In genomic region chr11:106613638-106614338, GRCm38 (mm10) we compare ENCODE assay signal across 8 mouse cellular contexts. TPM values are rescaled to one million over a fixed set of nuclear protein-coding genes. Genes with fewer than 3 reads are reported as not detected.
DNase-seq lines count a peak whose midpoint lies in the region; ATAC-seq lines count a peak whose summit lies in the region.

No protein-coding gene starts in this region.

- no peak for DNase-seq in kidney, adult 9 months
- DNase-seq in MEL-GATA-1-ER (ENCODE audit: extremely low read depth, low read depth), result peak; percentile 49
- no peak for DNase-seq in gastrocnemius, postnatal 4 days (ENCODE audit: low spot score in 2 of 2)
- DNase-seq in urinary bladder, postnatal 10 days (ENCODE audit: low spot score), result no peak

- H3K4me1 ChIP-seq in kidney, embryonic 14.5 days (ENCODE audit: control insufficient read depth, insufficient read depth, low read length), result peaks cover 8% of the 10 kb centered on the region
- H3K4me1 ChIP-seq in heart, embryonic 13.5 days, result peaks cover 49% of the 10 kb centered on the region
- peaks cover 41% of the 10 kb centered on the region for H3K4me1 ChIP-seq in liver, embryonic 15.5 days (replicated peaks)
- H3K4me1 ChIP-seq in stomach, embryonic 16.5 days (ENCODE audit: control insufficient read depth, insufficient read depth, low read length), result peaks cover 7% of the 10 kb centered on the region; the same call in 1 of the 2 replicates

- no peaks in the 10 kb centered on the region for H3K9me3 ChIP-seq in kidney, embryonic 14.5 days (ENCODE audit: control insufficient read depth, low read length)
- no peaks in the 10 kb centered on the region for H3K9me3 ChIP-seq in heart, embryonic 13.5 days
- H3K9me3 ChIP-seq in liver, embryonic 15.5 days (replicated peaks), result no peaks in the 10 kb centered on the region
- H3K9me3 ChIP-seq in stomach, embryonic 16.5 days (replicated peaks; ENCODE audit: control insufficient read depth, low read length), result no peaks in the 10 kb centered on the region

- no peaks in the 10 kb centered on the region for H3K27me3 ChIP-seq in kidney, embryonic 14.5 days (ENCODE audit: control insufficient read depth, insufficient read depth, low read length)
- H3K27me3 ChIP-seq in heart, embryonic 13.5 days (replicated peaks), result no peaks in the 10 kb centered on the region
- no peaks in the 10 kb centered on the region for H3K27me3 ChIP-seq in liver, embryonic 15.5 days
- no peaks in the 10 kb centered on the region for H3K27me3 ChIP-seq in stomach, embryonic 16.5 days (ENCODE audit: control insufficient read depth, insufficient read depth, low read length)

- H3K9ac ChIP-seq in kidney, embryonic 14.5 days (ENCODE audit: low read depth, low read length), result peak overlapping the region; percentile 86; the same call in 1 of the 2 replicates
- peak overlapping the region; percentile 73 for H3K9ac ChIP-seq in heart, embryonic 13.5 days
- peak overlapping the region; percentile 98 for H3K9ac ChIP-seq in liver, embryonic 15.5 days
- H3K9ac ChIP-seq in stomach, embryonic 16.5 days (ENCODE audit: low read length), result peak overlapping the region; percentile 91

- H3K4me2 ChIP-seq in kidney, embryonic 14.5 days (replicated peaks; ENCODE audit: low read depth, low read length), result peak overlapping the region; percentile 48
- H3K4me2 ChIP-seq in heart, embryonic 13.5 days, result peak overlapping the region; percentile 78
- peak overlapping the region; percentile 91 for H3K4me2 ChIP-seq in liver, embryonic 15.5 days
- peak overlapping the region; percentile 60 for H3K4me2 ChIP-seq in stomach, embryonic 16.5 days (ENCODE audit: low read depth, low read length)

- ATAC-seq in kidney, embryonic 14.5 days (ENCODE audit: low FRiP score, low TSS enrichment), result no peak; the same call in 1 of the 2 replicates
- ATAC-seq in heart, embryonic 13.5 days (ENCODE audit: extremely low read depth, insufficient number of reproducible peaks, low FRiP score, low TSS enrichment), result no peak
- ATAC-seq in liver, embryonic 15.5 days (ENCODE audit: insufficient read depth), result no peak
- ATAC-seq in stomach, embryonic 16.5 days (ENCODE audit: insufficient read depth, low FRiP score), result no peak

- 56% methylated on average over 15 of the region's 15 CpGs for WGBS in kidney, embryonic 14.5 days
- WGBS in heart, embryonic 13.5 days, result 51% methylated on average over 15 of the region's 15 CpGs
- 46% methylated on average over 15 of the region's 15 CpGs for WGBS in liver, embryonic 15.5 days (ENCODE audit: insufficient replicate concordance)
- WGBS in stomach, embryonic 16.5 days, result 52% methylated on average over 14 of the region's 15 CpGs

- peak overlapping the region; percentile 98 for H3K4me3 ChIP-seq in kidney, embryonic 14.5 days (ENCODE audit: low read length)
- H3K4me3 ChIP-seq in heart, embryonic 13.5 days, result peak overlapping the region; percentile 92
- peak overlapping the region; percentile 95 for H3K4me3 ChIP-seq in liver, embryonic 15.5 days (replicated peaks)
- H3K4me3 ChIP-seq in stomach, embryonic 16.5 days (replicated peaks; ENCODE audit: low read length), result peak overlapping the region; percentile 94

- H3K36me3 ChIP-seq in kidney, embryonic 14.5 days (ENCODE audit: control insufficient read depth, insufficient read depth, low read length), result no peaks in the 10 kb centered on the region
- H3K36me3 ChIP-seq in heart, embryonic 13.5 days, result no peaks in the 10 kb centered on the region
- H3K36me3 ChIP-seq in liver, embryonic 15.5 days (replicated peaks), result no peaks in the 10 kb centered on the region
- no peaks in the 10 kb centered on the region for H3K36me3 ChIP-seq in stomach, embryonic 16.5 days (ENCODE audit: control insufficient read depth, insufficient read depth, low read length)

- H3K27ac ChIP-seq in kidney, embryonic 14.5 days (ENCODE audit: low read depth, low read length), result peak overlapping the region; percentile 26; the same call in 1 of the 2 replicates
- peak overlapping the region; percentile 94 for H3K27ac ChIP-seq in heart, embryonic 13.5 days (replicated peaks)
- H3K27ac ChIP-seq in liver, embryonic 15.5 days (replicated peaks), result peak overlapping the region; percentile 98
- peak overlapping the region; percentile 90 for H3K27ac ChIP-seq in stomach, embryonic 16.5 days (ENCODE audit: low read length)

RNA-seq across cellular contexts. Expression of gene Tex2, which starts 0.6 kb away (rescaled TPM):
- polyA plus RNA-seq in kidney, embryonic 14.5 days (2014; fragmentation: Nextera tagmentation; extraction: Ambion mirVana), result 5.0 and 9.7 TPM in 2 replicates
- polyA plus RNA-seq in heart, embryonic 13.5 days (2015; fragmentation: Nextera tagmentation; extraction: Ambion mirVana), result 12.3 and 13.1 TPM in 2 replicates
- polyA plus RNA-seq in liver, embryonic 15.5 days (2015; fragmentation: Nextera tagmentation; extraction: Ambion mirVana), result 9.2 and 10.2 TPM in 2 replicates
- polyA plus RNA-seq in stomach, embryonic 16.5 days (2015; fragmentation: Nextera tagmentation; extraction: Ambion mirVana), result 13.1 and 15.2 TPM in 2 replicates
- total RNA-seq in gastrocnemius, postnatal 4 days (2021), result 10 to 100 TPM; 20.1 to 21.7 TPM

Comparison
In these comparisons a context has a peak if more than half of its experiments do, and no peak if none do; other contexts are left out.
1. H3K27ac ChIP-seq: peak in every context shown above with its lines; median percentile 98 in liver, embryonic 15.5 days; 94 in heart, embryonic 13.5 days; 90 in stomach, embryonic 16.5 days; 26 in kidney, embryonic 14.5 days.